Mouse (Mus musculus) layer of hippocampus, adult 2 months (tissue): ENCODE measurements around the gene Irak2. TPM values are rescaled to one million over a fixed set of nuclear protein-coding genes. Genes with fewer than 3 reads are reported as not detected.

Experiments
- DNase-seq, 2 experiments: peaks; one replicate each; pipeline ENCODE4 v3.0.0; 2022; ENCODE audit warnings: low spot score in 2 of 2
- H3K27ac ChIP-seq: fragments of 200-600 bp; 2 replicates; pipeline ENCODE4 v1.8.1; 2022
- H3K4me3 ChIP-seq: fragments of 200-600 bp; 2 replicates; pipeline ENCODE4 v1.8.1; 2022; ENCODE audit warnings: mild to moderate bottlenecking
- CTCF ChIP-seq: fragments of 200-600 bp; conservative IDR thresholded peaks from 2 replicates; pipeline ENCODE4 v1.8.1; 2022; ENCODE audit warnings: antibody characterized with exemption, mild to moderate bottlenecking, moderate library complexity
- total RNA-seq, 2 experiments: library from RNA; stranded (reverse); gene quantifications; 2 replicates each; pipeline ENCODE4 v1.2.3; 2021

Gene Irak2
- total RNA-seq, 2 experiments from 2014 or later, result 16.6 to 18.8 TPM

GRCm38 (mm10) chr6:113649346-113650196 is 11.3 kb downstream of the Irak2 start:
- no peak for DNase-seq
- H3K27ac ChIP-seq, result peak overlapping the region; percentile 46; the same call in 1 of the 2 replicates
- no peak for TF ChIP-seq CTCF
- no peak overlapping the region for H3K4me3 ChIP-seq

DNA sequence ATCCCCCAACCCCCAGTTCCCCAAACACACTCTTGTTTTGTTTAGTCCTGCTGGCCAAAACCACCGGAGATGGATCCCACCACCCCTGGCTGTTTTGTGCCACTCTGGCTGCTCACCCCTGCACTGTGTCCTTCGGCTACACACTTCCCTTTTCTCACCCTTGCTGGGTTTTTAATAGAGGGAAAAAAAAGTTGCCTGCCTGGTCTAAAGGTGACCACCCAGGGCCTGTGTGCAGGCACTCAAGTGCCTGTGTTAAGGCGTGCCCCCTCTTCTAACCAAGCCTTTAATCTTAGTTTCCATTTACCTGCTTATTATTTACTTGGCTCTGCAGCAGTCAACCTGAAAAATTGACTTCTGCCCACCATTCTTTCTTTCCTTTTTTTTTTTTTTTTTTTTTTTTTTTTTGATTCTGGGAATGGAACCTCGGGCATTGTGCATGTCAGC is 12.0 kb downstream of the Irak2 start:
- Histone ChIP-seq H3K4me3 (no peak overlapping the region), H3K27ac (peak overlapping the region; percentile 46; the same call in 1 of the 2 replicates)
- DNase-seq, result no peak
- no peak for TF ChIP-seq CTCF

- no peak for DNase-seq
- peak overlapping the region; percentile 62 for H3K27ac ChIP-seq
- no peak for TF ChIP-seq CTCF
These were observed 13.4 kb downstream of the Irak2 start for GRCm38 (mm10) chr6:113651626-113652025.

GRCm38 (mm10) chr6:113653551-113653950 is 15.3 kb downstream of the Irak2 start:
- no peak overlapping the region for H3K4me3 ChIP-seq
- H3K27ac ChIP-seq, result 0 out of 2 replicates have a peak overlapping the region, but pooled peaks have one; percentile 11
- TF ChIP-seq CTCF, result no peak
- no peak for DNase-seq

More at GRCm38 (mm10) chr6:113651626-113652025, 13.4 kb downstream of the Irak2 start:
- no peak overlapping the region for H3K4me3 ChIP-seq

GRCm38 (mm10) chr6:113654102-113654501 is 15.8 kb downstream of the Irak2 start:
- peak overlapping the region; percentile 11 for H3K27ac ChIP-seq
- DNase-seq, result no peak
- H3K4me3 ChIP-seq, result no peak overlapping the region
- TF ChIP-seq CTCF, result no peak

- H3K4me3 ChIP-seq, result no peak overlapping the region
- DNase-seq, result no peak
- peak overlapping the region; percentile 11 for H3K27ac ChIP-seq
- no peak for TF ChIP-seq CTCF
These were observed 16.6 kb downstream of the Irak2 start for GRCm38 (mm10) chr6:113654753-113655397.

DNA sequence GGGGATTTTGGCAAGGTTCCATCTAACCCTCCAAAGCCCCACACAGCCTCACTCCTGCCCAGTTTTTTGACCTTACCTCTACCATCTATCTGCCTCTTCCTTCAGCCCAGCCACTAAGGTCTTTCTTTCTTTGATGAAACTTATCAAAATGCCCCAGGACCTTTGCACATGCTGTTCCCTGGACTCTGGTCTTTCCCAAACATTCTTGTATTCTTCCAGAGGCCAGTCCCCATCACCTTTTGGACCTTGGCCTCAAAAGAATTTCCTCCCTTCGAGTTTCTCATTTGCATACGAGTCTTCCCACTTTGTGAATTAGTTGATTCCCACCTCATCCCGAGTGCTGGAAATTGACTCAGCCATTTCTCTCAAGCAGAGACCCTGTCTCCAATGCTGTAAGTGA is 17.2 kb downstream of the Irak2 start:
- TF ChIP-seq CTCF, result no peak
- Histone ChIP-seq H3K4me3 (no peak overlapping the region), H3K27ac (peak overlapping the region; percentile 8; the same call in 1 of the 2 replicates)
- DNase-seq, result no peak

GRCm38 (mm10) chr6:113656847-113657246 is 18.6 kb downstream of the Irak2 start:
- Histone ChIP-seq H3K27ac (peak overlapping the region; percentile 74), H3K4me3 (no peak overlapping the region)
- no peak for TF ChIP-seq CTCF
- DNase-seq, result no peak

DNA sequence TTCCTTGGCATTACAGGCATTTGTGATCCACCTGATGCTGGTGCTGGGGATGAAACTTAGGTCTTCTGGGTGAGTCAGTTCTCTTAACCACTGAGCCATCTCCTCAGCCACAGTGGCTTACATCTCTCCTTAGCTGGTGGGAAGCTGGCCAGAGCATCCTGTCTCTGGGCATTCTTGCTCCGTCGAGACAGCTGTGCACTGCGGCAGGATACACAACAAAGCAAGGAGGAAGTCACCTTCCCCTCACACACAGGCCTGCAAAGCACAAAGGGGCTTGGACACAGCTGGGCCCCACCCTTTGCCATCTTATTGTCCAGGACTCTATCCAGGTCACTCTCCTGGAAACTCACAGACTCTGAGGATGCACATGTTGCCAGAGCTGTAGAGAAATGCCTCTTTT is 20.0 kb downstream of the Irak2 start:
- H3K4me3 ChIP-seq, result no peak overlapping the region
- DNase-seq, result no peak
- H3K27ac ChIP-seq, result peak overlapping the region; percentile 47; the same call in 1 of the 2 replicates
- TF ChIP-seq CTCF, result no peak

DNA sequence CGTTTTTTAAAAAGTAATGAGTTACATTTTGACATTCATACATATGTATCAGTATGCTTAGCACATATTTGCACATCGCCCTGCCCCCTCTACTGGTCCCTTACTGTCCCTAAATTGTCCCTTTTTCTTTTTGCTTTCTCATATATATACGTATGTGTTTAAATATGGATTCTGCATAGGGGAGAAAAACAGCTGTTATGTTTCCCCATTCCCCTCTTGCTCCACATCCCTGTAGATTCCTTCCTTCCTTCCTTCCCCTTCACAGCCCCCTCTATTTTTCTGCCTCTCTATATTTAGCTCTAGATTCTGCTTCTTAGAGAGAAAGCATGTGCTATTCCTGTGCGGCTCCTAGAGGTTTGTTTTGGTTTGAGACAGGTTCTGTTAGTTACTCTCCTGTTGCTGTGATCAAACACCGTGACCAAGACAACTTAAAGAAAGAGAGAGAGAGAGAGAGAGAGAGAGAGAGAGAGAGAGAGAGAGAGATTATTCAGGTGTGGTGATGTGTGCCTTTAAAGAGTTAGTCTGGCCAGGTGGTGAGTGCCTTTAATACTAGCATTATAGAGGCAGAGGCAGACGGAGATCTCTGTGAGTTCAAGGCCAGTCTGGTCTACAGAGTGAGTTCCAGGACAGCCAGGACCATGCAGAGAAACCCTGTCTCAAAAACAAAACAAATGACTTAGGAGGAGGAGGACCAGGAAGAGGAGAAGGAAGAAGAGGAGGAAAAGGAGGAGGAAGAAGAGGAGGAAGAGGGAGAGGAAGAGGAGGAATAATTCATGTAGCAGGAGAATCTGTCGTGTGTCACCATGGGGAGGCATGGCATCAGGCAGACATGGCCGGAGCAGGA is 21.6 kb downstream of the Irak2 start:
- peak overlapping the region; percentile 76; the same call in 1 of the 2 replicates for H3K27ac ChIP-seq
- TF ChIP-seq CTCF, result no peak
- no peak overlapping the region for H3K4me3 ChIP-seq
- DNase-seq, result no peak

DNA sequence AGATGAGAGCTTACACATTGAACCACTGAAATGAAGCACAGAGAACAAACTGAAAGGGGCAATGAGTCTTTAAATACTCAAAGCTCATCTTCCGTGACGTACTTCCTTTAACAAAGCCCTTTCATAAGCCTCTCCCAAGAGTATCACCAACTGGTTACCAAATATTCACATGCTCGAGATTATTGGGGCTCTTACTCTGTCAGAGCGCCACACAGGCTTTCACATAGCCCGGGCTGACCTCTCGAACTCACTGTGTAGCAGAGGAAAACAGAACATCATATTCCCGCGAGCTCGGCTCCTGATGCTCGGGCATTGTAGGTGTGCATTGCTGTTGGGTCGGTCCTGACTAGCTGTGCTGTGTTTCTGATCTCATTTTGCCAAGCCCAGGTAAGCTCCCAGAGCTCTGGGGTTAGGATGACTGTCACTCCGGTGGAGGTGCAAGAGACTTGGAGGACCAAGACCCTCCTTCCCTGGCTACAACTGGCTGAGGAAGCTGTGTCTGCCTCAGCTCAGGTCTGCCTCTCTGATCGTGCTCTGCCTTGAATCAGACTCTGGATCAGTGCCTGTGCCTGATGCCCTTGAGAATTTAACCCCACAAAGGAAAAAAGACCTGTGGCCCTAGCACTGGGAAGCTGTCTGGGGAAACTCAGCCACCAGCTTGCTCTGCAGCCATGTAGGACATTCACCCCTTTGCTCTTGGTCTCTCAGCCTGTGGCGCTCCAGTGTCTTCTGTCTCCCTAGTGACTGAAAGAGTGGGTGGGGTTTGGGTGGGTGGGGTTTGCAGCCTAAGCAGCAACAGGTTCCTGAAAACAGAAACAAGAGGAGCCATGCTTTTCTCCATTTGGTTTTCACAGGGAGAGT is 22.5 kb downstream of the Irak2 start:
- peak overlapping the region; percentile 76 for H3K27ac ChIP-seq
- no peak for DNase-seq
- H3K4me3 ChIP-seq, result no peak overlapping the region
- TF ChIP-seq CTCF, result no peak
